Mouse (Mus musculus): ENCODE data around the gene Mettl16. TPM values are rescaled to one million over a fixed set of nuclear protein-coding genes. Genes with fewer than 3 reads are reported as not detected.

The Mettl16 gene
- polyA plus RNA-seq, 1 experiment from 2014 or later: 35.2 TPM

DNA sequence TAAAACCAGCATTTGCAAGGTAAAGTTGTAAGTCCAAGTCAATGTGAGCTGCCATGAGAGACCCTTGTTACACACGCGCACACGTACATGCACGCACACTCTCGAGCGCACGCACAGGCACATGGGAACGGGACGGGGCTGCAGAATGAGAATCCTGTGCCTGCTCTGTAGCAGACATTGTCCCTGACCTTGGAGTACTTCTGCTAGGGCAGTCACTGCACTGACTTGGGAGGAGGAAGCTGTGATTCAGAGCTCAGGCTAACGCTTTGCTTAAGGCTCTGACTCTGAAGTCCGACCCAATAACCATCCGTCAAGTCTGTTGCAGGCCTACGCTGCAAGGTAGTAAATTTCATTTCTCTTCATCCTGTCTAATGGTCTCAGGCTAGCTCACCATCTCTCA, 21.4 kb upstream of the Mettl16 start:
- DNase-seq (ENCODE audit: low spot score): no peak
- Histone ChIP-seq H3K4me3 (replicated peaks; ENCODE audit: low read length) (no peak overlapping the region), H3K9me3 (ENCODE audit: control insufficient read depth, low read length) (no peaks in the 10 kb centered on the region), H3K9ac (no peak overlapping the region), H3K36me3 (replicated peaks; ENCODE audit: control insufficient read depth, insufficient read depth) (no peaks in the 10 kb centered on the region), H3K27me3 (ENCODE audit: control insufficient read depth, insufficient read depth, low read length) (no peaks in the 10 kb centered on the region), H3K4me2 (replicated peaks) (no peak overlapping the region), H3K27ac (no peak overlapping the region), H3K4me1 (replicated peaks; ENCODE audit: control insufficient read depth, insufficient read depth, low read length) (no peaks in the 10 kb centered on the region)
- 91% methylated on average over 13 of the region's 13 CpGs for WGBS
- ATAC-seq (ENCODE audit: low FRiP score): no peak

DNA sequence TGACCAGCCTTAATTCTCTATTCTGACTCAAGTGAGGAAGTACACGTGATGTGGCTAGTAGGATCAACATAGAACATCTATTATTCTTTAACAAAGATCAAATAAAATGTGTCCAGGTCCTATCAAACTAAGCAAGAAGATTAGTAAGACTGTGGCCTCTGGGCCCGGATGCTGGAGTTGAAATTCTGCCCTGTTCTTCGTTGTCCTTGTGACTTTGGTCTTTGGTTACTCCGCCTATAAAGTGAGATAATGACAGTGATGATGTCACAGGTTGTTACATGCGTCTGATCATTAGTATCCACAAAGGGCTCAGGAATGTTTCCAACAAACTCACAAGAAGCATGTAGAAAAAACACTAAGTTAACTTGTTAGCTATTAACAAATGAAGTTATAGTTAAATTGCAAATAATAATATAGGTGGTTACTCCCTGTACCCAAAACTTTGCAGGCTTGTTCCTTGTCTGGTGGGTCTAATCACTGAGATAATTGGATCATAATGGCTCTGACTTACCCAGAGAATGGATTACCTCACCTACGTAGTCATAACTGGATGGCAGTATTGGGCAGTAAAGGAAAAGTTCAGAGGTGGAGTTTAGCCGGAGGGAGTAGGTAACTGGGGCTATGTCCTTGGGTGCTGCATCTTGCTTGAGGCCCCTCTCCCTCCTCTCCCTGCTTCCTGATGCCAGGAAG, 19.8 kb upstream of the Mettl16 start:
- H3K9ac ChIP-seq: no peak overlapping the region
- H3K4me1 ChIP-seq (replicated peaks; ENCODE audit: control insufficient read depth, insufficient read depth, low read length): no peaks in the 10 kb centered on the region
- DNase-seq (ENCODE audit: low spot score) (no peak), ATAC-seq (ENCODE audit: low FRiP score) (no peak)
- no peaks in the 10 kb centered on the region for H3K36me3 ChIP-seq (replicated peaks; ENCODE audit: control insufficient read depth, insufficient read depth)
- H3K4me3 ChIP-seq (replicated peaks; ENCODE audit: low read length): no peak overlapping the region
- H3K9me3 ChIP-seq (ENCODE audit: control insufficient read depth, low read length): no peaks in the 10 kb centered on the region
- 86% methylated on average over 7 of the region's 7 CpGs for WGBS
- peak overlapping the region; percentile 59 for H3K27ac ChIP-seq
- no peaks in the 10 kb centered on the region for H3K27me3 ChIP-seq (ENCODE audit: control insufficient read depth, insufficient read depth, low read length)
- H3K4me2 ChIP-seq (replicated peaks): no peak overlapping the region

DNA sequence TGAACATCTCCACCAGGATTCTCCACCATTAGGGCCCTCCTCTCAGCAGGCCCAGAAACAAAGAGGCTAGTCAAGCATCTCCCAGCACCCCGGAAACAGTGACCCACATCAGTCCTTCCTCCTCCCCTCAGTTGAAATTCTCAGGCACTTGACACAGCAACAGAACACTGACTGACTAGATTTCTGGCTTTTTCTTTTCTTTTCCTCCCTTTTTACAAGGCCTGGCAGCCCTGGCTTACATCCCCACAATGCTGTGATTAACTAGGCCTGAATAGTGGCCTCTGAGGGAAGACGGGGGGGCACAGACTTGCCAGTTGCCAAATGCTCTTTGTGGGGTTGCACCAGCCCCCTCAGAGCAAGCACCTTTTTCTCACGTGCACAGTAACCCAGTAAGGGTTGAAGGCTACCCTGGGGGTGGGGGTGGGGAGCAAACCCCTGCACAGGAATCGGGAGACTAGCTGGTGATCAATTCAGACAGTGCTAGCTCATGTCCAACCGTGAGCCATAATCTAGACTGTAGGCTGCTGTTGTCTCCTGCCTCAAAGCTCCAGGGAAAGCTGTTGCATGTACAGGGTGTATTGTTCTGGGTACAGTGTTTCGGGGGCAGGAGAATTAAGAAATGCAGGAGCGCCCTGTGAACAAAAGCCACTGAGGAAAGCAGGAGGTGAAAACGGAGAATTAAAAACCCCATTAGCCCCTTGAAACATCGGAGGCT, 19.1 kb upstream of the Mettl16 start:
- peak overlapping the region; percentile 24; the same call in 1 of the 2 replicates for H3K9ac ChIP-seq
- DNase-seq (ENCODE audit: low spot score) (no peak), ATAC-seq (ENCODE audit: low FRiP score) (peak; percentile 71; the same call in 1 of the 2 replicates)
- H3K4me3 ChIP-seq (replicated peaks; ENCODE audit: low read length): no peak overlapping the region
- peak overlapping the region; percentile 59 for H3K27ac ChIP-seq
- H3K4me1 ChIP-seq (replicated peaks; ENCODE audit: control insufficient read depth, insufficient read depth, low read length): no peaks in the 10 kb centered on the region
- H3K36me3 ChIP-seq (replicated peaks; ENCODE audit: control insufficient read depth, insufficient read depth): no peaks in the 10 kb centered on the region
- 39% methylated on average over 9 of the region's 9 CpGs for WGBS
- H3K27me3 ChIP-seq (ENCODE audit: control insufficient read depth, insufficient read depth, low read length): no peaks in the 10 kb centered on the region
- no peak overlapping the region for H3K4me2 ChIP-seq (replicated peaks)
- H3K9me3 ChIP-seq (ENCODE audit: control insufficient read depth, low read length): no peaks in the 10 kb centered on the region

DNA sequence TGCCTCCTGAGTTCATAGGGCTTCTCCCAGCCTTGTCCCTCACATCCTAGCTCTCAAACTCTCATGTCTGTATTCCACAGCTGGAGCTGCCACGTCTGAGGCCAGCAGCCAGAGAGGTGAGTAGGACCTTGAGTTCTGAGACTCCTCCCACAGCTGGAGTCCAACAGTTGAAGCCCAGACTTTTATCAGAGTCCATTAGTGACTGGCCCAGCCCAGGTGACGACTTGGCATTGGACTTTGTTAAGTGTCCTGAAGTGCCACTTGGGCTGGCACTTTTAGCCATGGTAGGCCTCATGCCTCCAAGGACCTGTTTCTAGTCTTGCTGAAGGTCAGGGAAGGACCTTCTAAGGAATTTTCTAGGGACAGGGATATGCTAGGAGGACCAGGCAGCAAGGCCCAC, 14.0 kb upstream of the Mettl16 start:
- no peak for ATAC-seq (ENCODE audit: low FRiP score)
- H3K9ac ChIP-seq: no peak overlapping the region

DNA sequence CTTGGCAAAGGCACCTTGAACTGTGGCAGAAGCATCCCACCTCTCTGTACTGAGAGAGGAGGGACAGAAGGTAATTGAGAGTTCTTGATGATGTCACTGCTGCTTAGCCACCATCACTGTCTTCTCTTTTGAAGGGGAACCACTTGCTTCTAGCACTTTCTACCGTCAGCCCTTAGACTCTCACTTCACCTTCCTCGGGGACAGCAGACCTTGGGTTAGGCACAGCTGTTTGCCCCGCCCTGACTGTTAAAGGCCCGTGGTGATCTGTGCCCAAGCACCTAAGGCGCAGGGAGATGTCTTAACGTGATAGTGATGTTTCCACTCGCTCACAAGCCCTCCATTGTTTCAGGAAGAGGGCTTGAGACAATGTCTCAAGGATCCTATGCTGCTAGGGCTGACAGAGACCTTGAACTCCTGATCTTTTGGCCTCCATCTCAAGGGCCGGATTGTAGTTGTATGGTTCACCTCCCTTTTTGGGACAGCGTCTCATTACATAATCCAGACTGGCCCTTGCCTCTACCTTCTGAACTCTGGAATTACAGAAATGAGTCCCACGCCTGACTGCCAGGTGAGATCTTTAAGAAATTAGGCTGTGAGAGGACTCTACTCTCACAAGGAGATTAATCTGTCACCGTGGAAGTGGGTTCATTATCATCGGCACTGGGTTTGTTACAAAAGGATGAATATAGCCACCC, 9.5 kb upstream of the Mettl16 start:
- ATAC-seq (ENCODE audit: low FRiP score) (no peak), DNase-seq (ENCODE audit: low spot score) (no peak)
- no peak overlapping the region for H3K4me3 ChIP-seq (replicated peaks; ENCODE audit: low read length)
- no peaks in the 10 kb centered on the region for H3K9me3 ChIP-seq (ENCODE audit: control insufficient read depth, low read length)
- H3K9ac ChIP-seq: no peak overlapping the region
- H3K36me3 ChIP-seq (replicated peaks; ENCODE audit: control insufficient read depth, insufficient read depth): no peaks in the 10 kb centered on the region
- H3K4me2 ChIP-seq (replicated peaks): no peak overlapping the region
- H3K27me3 ChIP-seq (ENCODE audit: control insufficient read depth, insufficient read depth, low read length): no peaks in the 10 kb centered on the region
- no peaks in the 10 kb centered on the region for H3K4me1 ChIP-seq (replicated peaks; ENCODE audit: control insufficient read depth, insufficient read depth, low read length)
- no peak overlapping the region for H3K27ac ChIP-seq
- WGBS: 72% methylated on average over 12 of the region's 12 CpGs

More for the DNA sequence above, 14.0 kb upstream of the Mettl16 start:
- Histone ChIP-seq H3K9me3 (ENCODE audit: control insufficient read depth, low read length) (no peaks in the 10 kb centered on the region), H3K4me2 (replicated peaks) (no peak overlapping the region), H3K4me1 (replicated peaks; ENCODE audit: control insufficient read depth, insufficient read depth, low read length) (no peaks in the 10 kb centered on the region), H3K4me3 (replicated peaks; ENCODE audit: low read length) (no peak overlapping the region), H3K27me3 (ENCODE audit: control insufficient read depth, insufficient read depth, low read length) (no peaks in the 10 kb centered on the region), H3K27ac (no peak overlapping the region), H3K36me3 (replicated peaks; ENCODE audit: control insufficient read depth, insufficient read depth) (no peaks in the 10 kb centered on the region)
- no peak for DNase-seq (ENCODE audit: low spot score)
- WGBS: 75% methylated on average over 2 of the region's 2 CpGs

GRCm38 (mm10) chr11:74763960-74764625, 6.5 kb upstream of the Mettl16 start:
- Histone ChIP-seq H3K36me3 (replicated peaks; ENCODE audit: control insufficient read depth, insufficient read depth) (no peaks in the 10 kb centered on the region), H3K4me1 (replicated peaks; ENCODE audit: control insufficient read depth, insufficient read depth, low read length) (no peaks in the 10 kb centered on the region), H3K4me3 (replicated peaks; ENCODE audit: low read length) (no peak overlapping the region), H3K9me3 (ENCODE audit: control insufficient read depth, low read length) (no peaks in the 10 kb centered on the region), H3K4me2 (replicated peaks) (no peak overlapping the region), H3K9ac (no peak overlapping the region), H3K27ac (no peak overlapping the region), H3K27me3 (ENCODE audit: control insufficient read depth, insufficient read depth, low read length) (no peaks in the 10 kb centered on the region)
- no peak for ATAC-seq (ENCODE audit: low FRiP score)
- no peak for DNase-seq (ENCODE audit: low spot score)
- WGBS: 77% methylated on average over 10 of the region's 10 CpGs

DNA sequence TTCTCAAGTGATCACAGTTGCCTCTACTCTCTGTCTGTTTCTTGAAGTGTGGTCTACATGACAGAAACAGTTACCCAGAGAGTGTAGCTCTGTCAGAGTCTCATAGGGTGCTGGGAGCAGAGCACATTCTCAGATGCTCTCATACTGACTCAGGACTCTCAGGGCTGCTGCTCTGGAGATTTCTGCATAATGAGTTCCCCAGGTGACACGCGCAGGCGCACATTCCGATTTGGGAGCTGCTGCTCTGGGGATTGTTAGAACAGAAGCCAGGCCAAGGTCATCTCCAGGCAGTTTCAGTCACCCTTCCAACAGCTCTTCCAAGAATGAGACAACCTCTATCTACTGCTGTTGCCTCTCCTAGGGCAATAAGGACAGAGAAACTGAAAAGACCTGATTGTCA, 3.2 kb upstream of the Mettl16 start:
- H3K36me3 ChIP-seq (replicated peaks; ENCODE audit: control insufficient read depth, insufficient read depth): no peaks in the 10 kb centered on the region
- H3K4me1 ChIP-seq (replicated peaks; ENCODE audit: control insufficient read depth, insufficient read depth, low read length): peaks cover 11% of the 10 kb centered on the region
- H3K4me2 ChIP-seq (replicated peaks): no peak overlapping the region
- no peak overlapping the region for H3K4me3 ChIP-seq (replicated peaks; ENCODE audit: low read length)
- WGBS: 85% methylated on average over 4 of the region's 4 CpGs
- no peaks in the 10 kb centered on the region for H3K9me3 ChIP-seq (ENCODE audit: control insufficient read depth, low read length)
- H3K9ac ChIP-seq: no peak overlapping the region
- ATAC-seq (ENCODE audit: low FRiP score) (no peak), DNase-seq (ENCODE audit: low spot score) (no peak)
- H3K27me3 ChIP-seq (ENCODE audit: control insufficient read depth, insufficient read depth, low read length): no peaks in the 10 kb centered on the region
- H3K27ac ChIP-seq: no peak overlapping the region

- peaks cover 11% of the 10 kb centered on the region for H3K4me1 ChIP-seq (replicated peaks; ENCODE audit: control insufficient read depth, insufficient read depth, low read length)
- H3K27me3 ChIP-seq (ENCODE audit: control insufficient read depth, insufficient read depth, low read length): no peaks in the 10 kb centered on the region
- WGBS: 38% methylated on average over 6 of the region's 6 CpGs
- DNase-seq (ENCODE audit: low spot score) (no peak), ATAC-seq (ENCODE audit: low FRiP score) (no peak)
- H3K9ac ChIP-seq: no peak overlapping the region
- no peaks in the 10 kb centered on the region for H3K36me3 ChIP-seq (replicated peaks; ENCODE audit: control insufficient read depth, insufficient read depth)
- H3K4me2 ChIP-seq (replicated peaks): no peak overlapping the region
- H3K9me3 ChIP-seq (ENCODE audit: control insufficient read depth, low read length): no peaks in the 10 kb centered on the region
- H3K4me3 ChIP-seq (replicated peaks; ENCODE audit: low read length): no peak overlapping the region
- H3K27ac ChIP-seq: no peak overlapping the region
Measured at GRCm38 (mm10) chr11:74768045-74768444, 2.6 kb upstream of the Mettl16 start.

GRCm38 (mm10) chr11:74770037-74770436, 593 bp upstream of the Mettl16 start:
- Histone ChIP-seq H3K4me1 (replicated peaks; ENCODE audit: control insufficient read depth, insufficient read depth, low read length) (peaks cover 11% of the 10 kb centered on the region), H3K9ac (peak overlapping the region; percentile 86), H3K9me3 (ENCODE audit: control insufficient read depth, low read length) (no peaks in the 10 kb centered on the region), H3K4me3 (replicated peaks; ENCODE audit: low read length) (peak overlapping the region; percentile 69), H3K4me2 (replicated peaks) (peak overlapping the region; percentile 60), H3K27me3 (ENCODE audit: control insufficient read depth, insufficient read depth, low read length) (no peaks in the 10 kb centered on the region), H3K36me3 (replicated peaks; ENCODE audit: control insufficient read depth, insufficient read depth) (peaks cover 17% of the 10 kb centered on the region), H3K27ac (peak overlapping the region; percentile 94)
- ATAC-seq (ENCODE audit: low FRiP score) (0 out of 2 replicates have a peak, but pooled peaks have one; percentile 8), DNase-seq (ENCODE audit: low spot score) (no peak)
- 84% methylated on average over 9 of the region's 9 CpGs for WGBS

Data from hindbrain, embryonic 14.5 days (tissue).